Mouse (Mus musculus) heart, postnatal 0 days (tissue): ENCODE data around the gene Snx30. TPM values are rescaled to one million over a fixed set of nuclear protein-coding genes. Genes with fewer than 3 reads are reported as not detected.

ENCODE experiments used
- ATAC-seq: fragments of 200-750 bp; cut with Nextera tagmentation; 2 replicates; pipeline ENCODE4 v1.8.0; 2017; ENCODE audit warnings: low read depth, moderate number of reproducible peaks, moderate library complexity; ENCODE audit not compliant: insufficient read depth
- DNase-seq: peaks from one replicate; pipeline ENCODE4 v3.0.0-alpha.2; 2016; ENCODE audit warnings: low spot score
- H3K27ac ChIP-seq: fragments of 300-500 bp; sonication (generic); 2 replicates; pipeline ENCODE4 v1.5.1; 2014; ENCODE audit warnings: low read depth, mild to moderate bottlenecking
- H3K27me3 ChIP-seq: fragments of 300-500 bp; sonication (generic); 2 replicates; pipeline ENCODE4 v1.6.1; 2014; ENCODE audit warnings: low read length, mixed read lengths; ENCODE audit not compliant: control insufficient read depth, insufficient read depth
- H3K36me3 ChIP-seq: fragments of 300-500 bp; sonication (generic); replicated peaks from 2 replicates; pipeline ENCODE4 v1.6.1; 2014; ENCODE audit warnings: low read length, mixed read lengths; ENCODE audit not compliant: control insufficient read depth, insufficient read depth
- H3K4me1 ChIP-seq: fragments of 300-500 bp; sonication (generic); 2 replicates; pipeline ENCODE4 v1.6.1; 2014; ENCODE audit warnings: antibody characterized with exemption; ENCODE audit not compliant: control insufficient read depth, insufficient read depth
- H3K4me2 ChIP-seq: fragments of 300-500 bp; sonication (generic); 2 replicates; pipeline ENCODE4 v1.6.1; 2014; ENCODE audit warnings: low read depth, mild to moderate bottlenecking, low read length, moderate library complexity
- H3K4me3 ChIP-seq: fragments of 300-500 bp; sonication (generic); 2 replicates; pipeline ENCODE4 v1.5.1; 2014; ENCODE audit warnings: low read depth, low read length
- H3K9ac ChIP-seq: fragments of 300-500 bp; sonication (generic); replicated peaks from 2 replicates; pipeline ENCODE4 v1.6.1; 2014; ENCODE audit warnings: low read depth, low read length, mixed read lengths
- H3K9me3 ChIP-seq: fragments of 300-500 bp; sonication (generic); replicated peaks from 2 replicates; pipeline ENCODE4 v1.6.1; 2016; ENCODE audit warnings: low read length; ENCODE audit not compliant: control insufficient read depth
- CTCF ChIP-seq: IDR thresholded peaks from 2 replicates; pipeline ENCODE4 v1.5.1; 2016; ENCODE audit warnings: antibody characterized with exemption, control low read depth, low read depth
- EP300 ChIP-seq: IDR thresholded peaks from 2 replicates; pipeline ENCODE4 v1.6.1; 2016; ENCODE audit warnings: antibody characterized with exemption, low read depth
- WGBS: fragments of 180-500 bp; shearing (Covaris S2); extraction: QIAGEN DNeasy Blood & Tissue Kit; methylation state at CpG from one replicate; pipeline ENCODE4 v1.1.7; 2014; 5-methylcytosine and 5-hydroxymethylcytosine counted together
- polyA plus RNA-seq: library from polyadenylated mRNA; unstranded; fragments of >200 nt; fragmentation: Nextera tagmentation; extraction: Ambion mirVana; gene quantifications from 2 replicates; pipeline ENCODE4 v1.2.1, GENCODE M21; 2015
- total RNA-seq: library from RNA; depleted of rRNA; stranded (reverse); fragments of >200 nt; gene quantifications from 2 replicates; pipeline ENCODE4 v1.2.3, GENCODE M21; 2014; ENCODE audit warnings: low replicate concordance; rRNA removed

Gene Snx30
- total and polyA plus RNA-seq, 2 experiments from 2014 or later: 2.9 to 4.5 TPM

- Histone ChIP-seq H3K9ac (no peak overlapping the region), H3K36me3 (no peaks in the 10 kb centered on the region), H3K27me3 (no peaks in the 10 kb centered on the region), H3K9me3 (no peaks in the 10 kb centered on the region), H3K4me3 (no peak overlapping the region), H3K4me1 (peaks cover 6% of the 10 kb centered on the region; the same call in 1 of the 2 replicates), H3K27ac (no peak overlapping the region), H3K4me2 (no peak overlapping the region)
- DNase-seq (no peak), ATAC-seq (no peak)
- TF ChIP-seq CTCF (no peak), EP300 (no peak)
- 78% methylated on average over 3 of the region's 3 CpGs for WGBS
Observed at GRCm38 (mm10) chr4:59927666-59928065, 122.0 kb downstream of the Snx30 start.

GRCm38 (mm10) chr4:59928347-59928746, 122.7 kb downstream of the Snx30 start:
- Histone ChIP-seq H3K9me3 (no peaks in the 10 kb centered on the region), H3K4me1 (peaks cover 6% of the 10 kb centered on the region; the same call in 1 of the 2 replicates), H3K27ac (no peak overlapping the region), H3K9ac (no peak overlapping the region), H3K4me3 (no peak overlapping the region), H3K36me3 (no peaks in the 10 kb centered on the region), H3K27me3 (no peaks in the 10 kb centered on the region), H3K4me2 (no peak overlapping the region)
- ATAC-seq: peak; percentile 88
- DNase-seq: peak; percentile 86
- no peak for TF ChIP-seq EP300
- peak; percentile 89 for TF ChIP-seq CTCF
- 10% methylated on average over 6 of the region's 6 CpGs for WGBS

- 34% methylated on average over 6 of the region's 6 CpGs for WGBS
- DNase-seq: peak; percentile 54
- Histone ChIP-seq H3K4me1 (no peaks in the 10 kb centered on the region), H3K27me3 (no peaks in the 10 kb centered on the region), H3K9me3 (no peaks in the 10 kb centered on the region), H3K4me2 (no peak overlapping the region), H3K9ac (no peak overlapping the region), H3K27ac (no peak overlapping the region), H3K4me3 (no peak overlapping the region), H3K36me3 (no peaks in the 10 kb centered on the region)
- peak; percentile 39; the same call in 1 of the 2 replicates for ATAC-seq
- TF ChIP-seq CTCF (peak; percentile 30; the same call in 1 of the 2 replicates), EP300 (no peak)
Observed at GRCm38 (mm10) chr4:59932505-59933281, 127.1 kb downstream of the Snx30 start.

- Histone ChIP-seq H3K9me3 (no peaks in the 10 kb centered on the region), H3K4me2 (no peak overlapping the region), H3K9ac (no peak overlapping the region), H3K36me3 (no peaks in the 10 kb centered on the region), H3K4me1 (no peaks in the 10 kb centered on the region), H3K27ac (no peak overlapping the region), H3K4me3 (no peak overlapping the region), H3K27me3 (no peaks in the 10 kb centered on the region)
- DNase-seq: no peak
- no peak for TF ChIP-seq EP300
- no peak for TF ChIP-seq CTCF
- 70% methylated on average over 2 of the region's 2 CpGs for WGBS
- ATAC-seq: no peak
Observed at GRCm38 (mm10) chr4:59937543-59937942, 131.9 kb downstream of the Snx30 start.

Other genes starting within 250 kb of the Snx30 start
- gene Hsdl2, start 224.3 kb upstream of the Snx30 start, total RNA-seq: 68.4 and 117 TPM in 2 replicates
- gene Hsdl2, start 224.3 kb upstream of the Snx30 start, polyA plus RNA-seq: 262 and 267 TPM in 2 replicates
- 14.7 and 16.3 TPM in 2 replicates for gene E130308A19Rik, start 179.6 kb upstream of the Snx30 start, total RNA-seq
- gene E130308A19Rik, start 179.6 kb upstream of the Snx30 start, polyA plus RNA-seq: 11.3 TPM in 2 replicates
- 10.3 and 17.3 TPM in 2 replicates for gene Inip, start 4.3 kb upstream of the Snx30 start, total RNA-seq
- 23.6 and 25.2 TPM in 2 replicates for gene Inip, start 4.3 kb upstream of the Snx30 start, polyA plus RNA-seq
- 0.35 and 2.5 TPM in 2 replicates for gene Slc46a2, start 109.2 kb downstream of the Snx30 start, total RNA-seq
- 0.10 and 0.14 TPM in 2 replicates for gene Slc46a2, start 109.2 kb downstream of the Snx30 start, polyA plus RNA-seq
- gene Mup4, start 154.9 kb downstream of the Snx30 start, total RNA-seq: not detected in 2 replicates
- gene Mup4, start 154.9 kb downstream of the Snx30 start, polyA plus RNA-seq: not detected in 2 replicates
- not detected in 2 replicates for gene Mup6, start 158.5 kb downstream of the Snx30 start, total RNA-seq
- not detected in 2 replicates for gene Mup6, start 158.5 kb downstream of the Snx30 start, polyA plus RNA-seq